Mouse (Mus musculus) bone marrow macrophage, adult 2 months (primary cell): ENCODE data around the gene Nav2.

Source experiments
- CTCF ChIP-seq: IDR thresholded peaks from 2 replicates; pipeline ENCODE4 v1.5.1; 2012; ENCODE audit warnings: low read depth, mild to moderate bottlenecking, low read length, moderate library complexity
- POLR2A ChIP-seq: IDR thresholded peaks from 2 replicates; pipeline ENCODE4 v1.6.1; 2012; ENCODE audit warnings: mild to moderate bottlenecking, low read depth, low read length, borderline replicate concordance

GRCm38 (mm10) chr7:49418841-49419240 lies 510.3 kb downstream of the Nav2 start:
- TF ChIP-seq CTCF (no peak), POLR2A (no peak)
